Mouse (Mus musculus) WW6 (cell line): Measurements from ENCODE around the gene Lyrm1.

Experiments used
- DNase-seq: peaks from one replicate; pipeline ENCODE4 v3.0.0-alpha.2; 2013; ENCODE audit warnings: low read depth, low spot score

Lyrm1 gene

GRCm38 (mm10) chr7:119895639-119896512 is at the start of gene Lyrm1, which contains the start of gene Dcun1d3:
Gene Lyrm1 (plus strand): TSS chr7:119895861.
Gene Dcun1d3 (minus strand): TSS chr7:119896298.
- DNase-seq = peak; percentile 95

GRCm38 (mm10) chr7:119847396-119847795 is 48.3 kb upstream of the Lyrm1 start:
- no peak for DNase-seq

GRCm38 (mm10) chr7:119849096-119849495 is 46.6 kb upstream of the Lyrm1 start:
- no peak for DNase-seq

- DNase-seq = no peak
Measured at GRCm38 (mm10) chr7:119850737-119851136, 44.9 kb upstream of the Lyrm1 start.

GRCm38 (mm10) chr7:119852494-119852893 is 43.2 kb upstream of the Lyrm1 start:
- no peak for DNase-seq

- DNase-seq = no peak
Measured at GRCm38 (mm10) chr7:119853186-119853585, 42.5 kb upstream of the Lyrm1 start.

- no peak for DNase-seq
Measured at GRCm38 (mm10) chr7:119854362-119854761, 41.3 kb upstream of the Lyrm1 start.

- no peak for DNase-seq
Measured at GRCm38 (mm10) chr7:119855031-119855430, 40.6 kb upstream of the Lyrm1 start.

GRCm38 (mm10) chr7:119859476-119859875 is 36.2 kb upstream of the Lyrm1 start:
- no peak for DNase-seq

- DNase-seq = no peak
Measured at GRCm38 (mm10) chr7:119860116-119860515, 35.5 kb upstream of the Lyrm1 start.

- DNase-seq = no peak
Measured at GRCm38 (mm10) chr7:119860554-119860953, 35.1 kb upstream of the Lyrm1 start.

GRCm38 (mm10) chr7:119860971-119861334 is 34.7 kb upstream of the Lyrm1 start:
- DNase-seq = no peak

- peak; percentile 40 for DNase-seq
Measured at GRCm38 (mm10) chr7:119861335-119862091, 34.1 kb upstream of the Lyrm1 start.

- DNase-seq = no peak
Measured at GRCm38 (mm10) chr7:119862167-119862566, 33.5 kb upstream of the Lyrm1 start.

GRCm38 (mm10) chr7:119864500-119864899 is 31.2 kb upstream of the Lyrm1 start:
- DNase-seq = no peak

GRCm38 (mm10) chr7:119866136-119866535 is 29.5 kb upstream of the Lyrm1 start:
- DNase-seq = no peak

GRCm38 (mm10) chr7:119872204-119872603 is 23.5 kb upstream of the Lyrm1 start:
- DNase-seq = no peak

GRCm38 (mm10) chr7:119873050-119873449 is 22.6 kb upstream of the Lyrm1 start:
- no peak for DNase-seq

- DNase-seq = no peak
Measured at GRCm38 (mm10) chr7:119875776-119876440, 19.8 kb upstream of the Lyrm1 start.

GRCm38 (mm10) chr7:119879171-119879570 is 16.5 kb upstream of the Lyrm1 start:
- DNase-seq = no peak

GRCm38 (mm10) chr7:119880345-119880744 is 15.3 kb upstream of the Lyrm1 start:
- no peak for DNase-seq

- no peak for DNase-seq
Measured at GRCm38 (mm10) chr7:119881229-119881628, 14.4 kb upstream of the Lyrm1 start.
